Mouse (Mus musculus): ENCODE measurements around the gene Zbtb4. TPM values are rescaled to one million over a fixed set of nuclear protein-coding genes. Genes with fewer than 3 reads are reported as not detected.

Gene Zbtb4
- total RNA-seq, 2 experiments from 2014 or later, result 34.1 to 36.8 TPM

DNA sequence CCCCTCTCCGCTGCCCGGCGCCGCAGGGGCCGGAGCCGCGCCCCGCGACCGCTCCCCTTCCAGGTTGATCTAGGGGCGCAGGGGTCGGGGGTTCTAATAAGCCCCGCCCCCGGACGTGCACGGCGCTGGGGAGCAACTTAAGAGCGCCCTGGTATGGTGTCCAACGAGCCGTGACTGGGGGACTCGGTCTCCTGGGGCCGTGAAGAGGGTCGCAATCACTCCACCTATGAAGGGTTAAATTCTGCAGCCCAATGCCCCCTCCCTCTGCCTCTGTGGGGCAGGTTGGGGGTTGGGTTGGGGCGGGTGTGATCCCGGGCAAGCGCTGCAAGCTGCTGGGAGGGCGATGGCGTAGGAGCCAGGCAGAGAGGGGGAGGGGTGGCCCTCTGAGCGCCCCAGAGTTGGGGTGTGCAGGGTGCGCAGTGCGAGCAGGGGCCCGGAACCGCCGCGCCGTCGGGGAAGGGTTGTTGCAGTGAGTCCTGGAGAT, 456 bp downstream of the Zbtb4 start:
- DNase-seq, result peak; percentile 80

- DNase-seq, result no peak
Observed at GRCm38 (mm10) chr11:69766872-69767624, 1.3 kb downstream of the Zbtb4 start.

DNA sequence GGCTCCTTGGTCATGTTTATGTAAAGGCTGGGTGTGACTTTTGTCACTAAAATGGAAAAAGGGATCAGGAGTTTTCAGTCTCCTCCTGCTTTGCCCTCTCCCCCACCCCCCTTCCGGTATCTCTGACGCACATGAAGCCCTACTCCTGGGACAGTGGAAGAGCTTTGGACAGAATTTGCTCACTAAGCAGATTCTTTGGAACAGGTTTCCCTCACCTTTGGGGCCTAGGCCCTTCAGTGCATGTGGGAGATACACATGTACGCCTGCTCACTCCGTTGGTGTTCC, 1.9 kb downstream of the Zbtb4 start:
- no peak for DNase-seq

- no peak for DNase-seq
Observed at GRCm38 (mm10) chr11:69774961-69775360, 9.2 kb downstream of the Zbtb4 start.

DNA sequence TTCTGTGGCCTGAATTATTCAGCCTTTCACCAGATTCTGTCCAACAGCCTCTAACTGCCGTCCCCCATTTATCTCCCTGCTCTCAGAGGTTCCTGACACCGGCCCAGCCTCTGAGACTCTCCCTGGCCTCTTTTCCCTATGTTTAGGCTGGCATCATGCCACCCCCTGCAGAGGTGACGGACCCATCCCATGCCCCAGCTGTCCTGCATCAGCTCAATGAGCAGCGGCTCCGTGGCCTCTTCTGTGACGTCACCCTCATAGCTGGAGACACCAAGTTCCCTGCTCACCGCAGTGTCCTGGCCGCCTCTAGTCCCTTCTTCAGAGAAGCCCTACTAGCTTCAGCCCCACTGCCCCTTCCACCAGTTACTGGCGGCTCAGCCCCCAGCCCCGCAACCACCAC, 10.0 kb downstream of the Zbtb4 start:
- DNase-seq, result no peak

DNA sequence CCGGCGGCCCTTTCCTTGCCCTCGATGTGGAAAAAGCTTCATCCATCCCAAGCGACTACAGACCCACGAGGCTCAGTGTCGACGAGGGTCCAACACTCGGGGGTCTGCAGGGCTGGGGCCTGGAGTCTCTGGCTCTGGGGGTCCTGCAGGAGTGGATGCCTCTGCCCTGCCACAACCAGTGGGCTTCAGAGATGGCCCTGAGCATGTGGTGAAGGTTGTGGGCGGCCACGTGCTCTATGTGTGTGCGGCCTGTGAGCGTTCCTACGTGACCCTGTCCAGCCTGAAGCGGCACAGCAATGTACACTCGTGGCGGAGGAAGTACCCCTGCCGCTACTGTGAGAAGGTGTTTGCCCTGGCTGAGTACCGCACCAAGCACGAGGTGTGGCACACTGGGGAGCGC, 10.8 kb downstream of the Zbtb4 start:
- DNase-seq, result no peak

- no peak for DNase-seq
Observed at GRCm38 (mm10) chr11:69777504-69778257, 12.0 kb downstream of the Zbtb4 start.

DNA sequence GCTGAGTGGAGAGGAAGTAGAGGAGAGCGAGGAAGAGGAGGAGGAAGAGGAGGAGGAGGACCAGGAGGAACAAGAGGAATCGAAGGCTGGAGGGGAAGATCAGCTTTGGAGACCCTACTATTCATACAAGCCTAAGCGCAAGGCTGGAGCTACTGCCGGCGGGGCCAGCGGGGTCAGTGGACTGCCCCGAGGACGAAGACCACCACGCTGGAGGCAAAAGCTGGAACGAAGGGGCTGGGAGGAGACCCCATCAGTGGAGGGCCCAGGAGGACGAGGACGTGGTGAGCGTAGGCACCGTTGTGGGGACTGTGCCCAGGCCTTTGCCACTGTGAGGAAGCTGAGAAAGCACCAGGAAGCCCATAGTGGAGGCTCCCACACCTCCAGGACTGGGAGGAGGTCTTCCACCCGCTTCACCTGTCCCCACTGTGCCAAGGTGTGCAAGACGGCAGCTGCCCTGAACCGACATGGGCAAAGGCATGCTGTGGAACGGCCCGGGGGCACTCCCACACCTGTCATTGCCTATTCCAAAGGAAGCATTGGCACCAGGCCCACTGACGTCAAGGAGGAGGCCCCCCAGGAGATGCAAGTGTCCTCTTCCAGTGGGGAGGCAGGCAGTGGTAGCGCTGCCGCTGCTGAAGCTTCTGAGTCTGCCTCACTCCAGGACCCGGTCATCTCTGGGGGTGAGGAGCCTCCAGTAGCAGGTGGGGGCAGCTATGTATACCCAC, 12.7 kb downstream of the Zbtb4 start:
- peak; percentile 43 for DNase-seq

DNA sequence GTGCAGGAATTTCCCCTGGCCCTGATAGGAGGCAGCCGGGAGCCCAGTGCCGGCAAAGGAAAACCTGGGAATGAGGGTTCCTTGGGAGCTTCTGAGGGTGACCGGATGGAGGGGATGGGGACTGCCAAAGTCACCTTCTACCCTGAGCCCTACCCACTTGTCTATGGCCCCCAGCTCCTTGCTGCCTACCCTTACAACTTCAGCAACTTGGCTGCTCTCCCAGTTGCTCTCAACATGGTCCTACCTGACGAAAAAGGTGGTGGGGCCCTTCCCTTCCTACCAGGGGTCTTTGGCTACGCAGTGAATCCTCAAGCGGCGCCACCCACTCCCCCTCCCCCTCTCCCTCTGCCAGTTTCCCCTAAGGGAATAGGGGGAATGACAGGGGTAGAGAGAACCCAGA, 13.3 kb downstream of the Zbtb4 start:
- DNase-seq, result no peak

DNA sequence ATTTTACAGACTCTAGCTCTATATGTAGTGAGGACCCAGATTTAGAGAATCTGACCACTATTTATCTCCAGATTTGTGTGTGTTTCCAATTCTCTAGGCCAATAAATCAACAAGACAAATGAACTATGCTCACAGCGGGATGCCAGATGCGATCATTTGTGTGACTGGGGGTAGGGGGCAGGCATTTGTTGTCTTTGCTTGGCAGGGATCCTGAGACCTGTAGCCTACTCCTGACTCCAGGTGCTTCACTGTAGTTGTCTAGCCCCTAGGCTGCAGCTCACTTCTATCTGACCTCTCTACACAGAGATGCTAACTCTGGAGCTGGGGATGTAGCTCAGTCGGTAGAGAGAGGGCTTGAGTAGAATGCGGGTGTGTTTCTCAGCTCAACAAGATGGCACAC, 16.1 kb downstream of the Zbtb4 start:
- DNase-seq, result no peak

GRCm38 (mm10) chr11:69784793-69785272, 19.1 kb downstream of the Zbtb4 start:
- DNase-seq, result peak; percentile 50

- DNase-seq, result no peak
Observed at GRCm38 (mm10) chr11:69787306-69787705, 21.6 kb downstream of the Zbtb4 start.

- no peak for DNase-seq
Observed at GRCm38 (mm10) chr11:69789431-69789830, 23.7 kb downstream of the Zbtb4 start.

DNA sequence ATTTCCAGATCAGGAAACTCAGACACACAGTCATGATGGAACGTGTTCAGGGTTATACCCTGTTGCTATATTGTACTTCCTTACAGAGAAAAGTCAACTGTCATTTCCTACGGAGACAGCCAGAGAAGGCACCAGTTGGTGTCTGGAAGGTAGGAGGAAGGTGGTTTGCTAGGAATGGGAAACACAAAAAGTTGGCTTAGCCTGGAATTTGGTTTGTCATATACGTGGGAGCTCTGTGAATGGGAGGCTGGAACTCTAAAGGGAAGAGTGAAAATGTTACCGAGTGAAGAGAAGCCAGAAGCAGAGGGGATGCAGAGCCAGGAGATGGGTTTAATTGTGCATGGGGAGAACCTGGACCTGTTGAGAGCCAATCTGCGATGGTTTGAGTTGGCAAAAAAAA, 25.7 kb downstream of the Zbtb4 start:
- DNase-seq, result no peak

- DNase-seq, result no peak
Observed at GRCm38 (mm10) chr11:69793429-69793828, 27.7 kb downstream of the Zbtb4 start.

DNA sequence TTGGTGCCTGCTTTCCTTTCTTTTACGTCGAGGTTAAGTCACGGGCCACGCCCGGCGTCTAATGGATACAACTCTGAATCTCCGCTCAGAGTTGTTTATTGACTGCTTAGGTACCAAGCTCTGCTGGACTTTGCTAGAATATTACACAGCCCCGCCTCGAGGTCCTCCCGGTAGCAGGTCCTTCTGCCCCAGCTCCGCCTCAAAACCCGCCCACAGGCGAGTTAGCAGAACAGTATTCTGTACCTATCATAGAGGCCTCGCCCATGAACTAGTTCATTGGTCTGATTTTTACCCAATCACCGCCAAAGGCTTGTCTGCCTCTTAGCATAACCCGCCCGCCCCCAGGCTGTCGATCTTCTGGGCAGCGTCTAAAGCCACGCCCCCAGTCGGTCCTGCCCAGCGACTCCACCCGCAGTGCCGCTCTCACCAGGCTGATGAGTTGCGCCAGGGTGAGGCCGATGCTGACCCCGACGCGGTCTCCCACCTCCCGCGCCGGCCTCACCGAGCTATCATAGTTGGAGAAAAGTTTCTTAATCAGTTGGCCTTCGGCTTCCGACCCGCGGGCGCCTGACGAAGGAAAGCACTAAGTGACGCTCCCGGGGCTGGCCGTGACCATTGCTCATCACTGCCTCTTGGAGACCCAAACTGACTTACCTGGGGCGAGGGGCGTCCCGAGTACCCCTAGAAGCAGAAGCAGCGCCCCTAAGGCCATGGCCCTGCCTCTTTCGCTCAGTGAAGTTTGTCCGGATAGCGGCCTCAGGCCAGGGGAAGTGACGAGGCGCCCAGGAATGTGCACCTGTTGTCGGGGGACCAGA, 29.7 kb downstream of the Zbtb4 start, which contains the start of gene Chrnb1:
TSS of gene Chrnb1 (minus strand) at position 776 of the 815 bp plus-strand sequence.
- DNase-seq, result peak; percentile 94

DNA sequence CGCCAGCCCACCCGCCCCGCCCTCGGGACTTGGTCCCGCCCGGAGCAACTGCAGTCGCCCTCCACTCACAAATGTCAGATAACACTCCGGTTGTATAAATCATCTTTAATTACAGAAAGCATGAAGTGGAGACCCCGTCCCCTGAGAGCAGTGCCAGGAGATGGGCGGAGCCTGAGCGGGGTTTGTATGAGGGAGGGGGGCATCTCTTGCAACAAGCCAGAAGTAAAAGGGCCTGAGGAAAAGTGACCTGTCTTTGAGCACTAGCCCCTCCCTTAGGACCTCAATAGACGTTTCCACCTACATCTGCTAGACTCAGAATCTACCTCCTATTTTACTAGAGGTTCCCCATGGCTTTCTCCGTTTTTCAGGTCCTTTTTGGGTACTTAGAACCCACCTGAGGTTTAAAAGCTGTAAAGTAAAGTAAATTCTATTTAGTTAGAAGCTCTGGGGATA, 30.3 kb downstream of the Zbtb4 start:
- no peak for DNase-seq

DNA sequence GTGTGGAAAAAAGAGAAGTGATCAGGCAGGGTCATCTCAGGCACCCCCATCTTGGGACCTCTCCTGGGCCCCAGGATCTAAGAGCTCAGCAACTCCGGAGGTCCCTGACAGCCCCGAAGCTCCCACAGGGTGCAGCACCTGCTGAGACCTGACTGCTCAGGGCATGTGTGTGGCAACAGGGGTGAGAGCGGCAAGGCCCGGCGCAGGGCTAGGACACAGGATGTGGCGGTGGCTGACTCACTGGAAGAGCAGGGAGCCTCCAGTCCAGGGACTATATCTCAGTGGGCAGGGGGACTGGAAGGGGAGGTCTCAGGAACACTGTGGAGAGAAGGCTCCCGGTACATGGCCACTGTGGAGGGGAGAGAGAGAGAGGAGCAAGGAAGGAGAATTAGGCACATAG, 32.2 kb downstream of the Zbtb4 start:
- DNase-seq, result no peak

DNA sequence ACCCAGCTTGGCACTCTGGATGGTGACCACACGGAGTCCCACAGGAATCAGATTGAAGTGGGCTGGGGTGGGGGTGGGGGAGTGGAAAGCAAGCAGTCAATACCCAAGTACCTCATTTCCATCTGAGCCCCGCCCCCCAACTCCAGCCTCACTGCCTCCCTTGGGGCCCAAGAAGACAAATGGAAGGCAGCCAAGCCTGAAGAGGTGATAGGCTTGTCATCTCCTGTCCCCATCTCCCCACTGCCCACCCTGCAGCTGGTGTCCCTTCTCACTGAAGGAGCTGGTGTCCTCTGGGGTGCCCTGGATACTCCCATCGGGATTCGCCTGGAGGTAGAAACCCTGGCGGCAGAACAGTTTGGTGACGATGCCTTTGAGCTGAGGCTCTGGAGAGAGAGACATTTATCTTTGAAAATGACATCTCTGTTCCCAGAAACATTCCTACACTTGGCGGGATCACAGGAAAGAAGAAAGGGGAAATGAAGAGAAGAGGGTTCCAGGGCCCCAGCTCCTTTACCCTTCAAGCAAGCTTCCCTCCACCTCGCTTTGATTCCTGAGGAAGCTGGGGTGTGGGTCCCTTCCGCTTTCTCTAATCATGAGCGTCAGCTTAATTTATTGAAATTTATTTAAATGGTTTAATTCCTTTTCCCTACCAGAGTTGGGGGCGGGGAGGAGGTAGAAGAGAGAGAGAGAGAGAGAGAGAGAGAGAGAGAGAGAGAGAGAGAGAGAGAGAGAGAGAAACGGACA, 33.9 kb downstream of the Zbtb4 start:
- no peak for DNase-seq

DNA sequence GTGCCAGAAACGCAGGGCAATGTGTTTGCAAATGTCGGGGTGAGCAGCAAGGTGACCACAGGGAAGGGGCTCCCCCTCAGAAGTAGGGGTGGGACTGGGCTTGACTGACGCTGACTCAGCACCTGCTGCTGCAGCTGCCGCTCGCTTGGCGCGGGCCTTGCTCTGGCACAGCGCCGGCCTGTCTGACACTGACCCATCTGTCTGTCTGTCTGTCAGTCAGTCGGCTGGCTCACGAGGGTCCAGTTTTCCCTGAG, 34.4 kb downstream of the Zbtb4 start:
- peak; percentile 41 for DNase-seq

DNA sequence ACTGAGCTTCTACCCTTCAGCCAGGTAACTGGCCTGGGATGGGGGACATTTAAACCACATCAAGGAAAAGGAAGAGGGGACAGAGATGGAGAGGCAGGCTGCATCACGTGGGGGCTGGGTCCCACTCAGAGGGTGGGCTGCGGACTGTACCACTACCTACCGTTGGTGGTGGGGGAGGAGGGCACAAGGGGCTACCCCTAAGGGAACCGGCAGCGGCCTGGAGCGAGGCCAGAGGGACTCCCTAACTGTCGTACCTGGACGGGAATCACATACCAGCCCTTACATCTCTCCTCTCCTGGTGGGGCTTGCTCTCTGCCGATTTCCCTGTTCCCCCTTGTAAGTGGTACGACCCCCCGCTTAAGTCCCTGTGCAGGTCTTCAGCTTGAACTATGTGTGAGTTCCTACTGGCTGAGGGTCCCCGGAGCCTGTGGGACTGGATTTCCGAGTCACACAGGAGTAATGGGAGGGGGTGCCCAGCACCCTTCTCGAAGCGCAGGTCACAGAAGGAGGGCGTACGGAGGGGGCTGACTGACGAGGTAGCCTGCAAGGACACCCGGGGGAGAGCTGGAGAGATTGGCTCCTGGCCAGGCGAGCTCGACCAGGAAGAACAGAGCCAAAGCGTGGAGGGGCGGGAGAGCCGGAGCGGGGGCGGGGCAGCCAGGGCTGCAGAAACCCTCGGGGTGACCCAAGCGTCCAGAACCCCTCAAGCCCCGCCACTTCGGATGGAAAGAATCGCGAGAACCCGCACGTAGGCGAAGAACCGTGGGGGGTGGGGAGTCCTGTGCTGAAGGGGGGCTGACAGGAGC, 34.9 kb downstream of the Zbtb4 start:
- DNase-seq, result peak; percentile 79

All from heart, postnatal 4 days (tissue).